Mouse (Mus musculus) erythroblast, embryonic 14.5 days (primary cell): ENCODE results near the gene Pum2. TPM values are rescaled to one million over a fixed set of nuclear protein-coding genes. Genes with fewer than 3 reads are reported as not detected.
"Not testable (repeated sequence)": the region's sequence is repeated elsewhere in the genome, so short reads cannot be mapped to it uniquely, and the experiment has no call there.

Source experiments
- H3K27me3 ChIP-seq: 2 replicates; pipeline ENCODE4 v1.6.1; 2012; ENCODE audit warnings: inconsistent platforms; ENCODE audit not compliant: control insufficient read depth
- H3K36me3 ChIP-seq: 2 replicates; pipeline ENCODE4 v1.6.1; 2012; ENCODE audit warnings: mild to moderate bottlenecking, inconsistent platforms; ENCODE audit not compliant: control insufficient read depth
- H3K4me1 ChIP-seq: 2 replicates; pipeline ENCODE4 v1.6.1; 2012; ENCODE audit warnings: inconsistent platforms; ENCODE audit not compliant: control insufficient read depth
- H3K4me3 ChIP-seq: replicated peaks from 2 replicates; pipeline ENCODE3; 2012; ENCODE audit warnings: moderate library complexity, mild to moderate bottlenecking, inconsistent platforms
- H3K9me3 ChIP-seq: 2 replicates; pipeline ENCODE4 v1.6.1; 2012; ENCODE audit warnings: low read length, inconsistent platforms, mixed read lengths; ENCODE audit not compliant: control insufficient read depth
- GATA1 ChIP-seq: IDR thresholded peaks from 2 replicates; pipeline ENCODE4 v1.6.1; 2012; ENCODE audit warnings: low read length, inconsistent platforms, mixed read lengths
- TAL1 ChIP-seq: IDR thresholded peaks from 3 replicates; pipeline ENCODE4 v1.6.1; 2012; ENCODE audit warnings: low read length, inconsistent platforms, mixed read lengths
- polyA plus RNA-seq: library from polyadenylated mRNA; stranded (reverse); fragments of >175 nt; gene quantifications from 2 replicates; pipeline ENCODE4 v1.2.3, GENCODE M21; 2012

Gene Pum2
- polyA plus RNA-seq, 1 experiment, result 0.59 TPM

DNA sequence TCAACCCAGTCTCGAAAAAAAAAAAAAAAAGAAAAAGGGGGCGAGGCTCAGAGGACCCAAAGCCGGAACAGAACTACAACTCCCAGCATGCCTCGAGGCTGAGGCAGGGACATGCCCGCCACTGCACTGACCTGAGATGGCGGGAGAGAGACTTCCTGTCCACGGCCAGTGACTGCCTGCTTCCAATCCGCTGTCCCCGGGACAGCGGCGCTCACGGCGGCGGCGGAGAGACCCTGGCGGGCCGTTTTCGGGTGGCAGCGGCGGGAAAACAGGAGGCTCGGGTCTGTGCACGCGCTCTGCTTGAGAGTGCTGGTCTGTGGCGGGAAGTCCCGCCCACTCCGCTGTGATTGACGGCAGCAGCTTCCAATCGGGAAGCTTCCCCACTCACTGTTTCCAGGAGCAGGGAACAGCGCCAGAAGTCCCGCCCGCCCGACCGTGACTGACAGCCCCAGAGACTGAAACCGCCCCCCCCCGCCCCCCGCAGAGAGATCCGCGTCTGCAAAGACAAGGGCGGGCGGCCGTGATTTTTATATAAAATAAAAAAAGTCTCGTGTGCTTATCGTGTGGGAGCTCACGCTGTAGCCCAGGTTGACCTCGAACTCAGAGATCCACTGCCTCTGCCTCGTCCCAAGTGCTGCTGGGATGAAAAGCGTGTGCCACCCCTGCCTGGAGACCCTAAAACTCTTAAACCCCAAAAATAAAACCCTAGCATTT is 33.1 kb upstream of the Pum2 start:
- TF ChIP-seq TAL1, result no peak
- TF ChIP-seq GATA1, result no peak
- H3K4me3 ChIP-seq, result peak overlapping the region; percentile 94
- H3K27me3 ChIP-seq, result no peaks in the 10 kb centered on the region
- peaks cover 3% of the 10 kb centered on the region; the same call in 1 of the 2 replicates for H3K9me3 ChIP-seq
- peaks cover 19% of the 10 kb centered on the region for H3K4me1 ChIP-seq
- H3K36me3 ChIP-seq, result peaks cover 3% of the 10 kb centered on the region

DNA sequence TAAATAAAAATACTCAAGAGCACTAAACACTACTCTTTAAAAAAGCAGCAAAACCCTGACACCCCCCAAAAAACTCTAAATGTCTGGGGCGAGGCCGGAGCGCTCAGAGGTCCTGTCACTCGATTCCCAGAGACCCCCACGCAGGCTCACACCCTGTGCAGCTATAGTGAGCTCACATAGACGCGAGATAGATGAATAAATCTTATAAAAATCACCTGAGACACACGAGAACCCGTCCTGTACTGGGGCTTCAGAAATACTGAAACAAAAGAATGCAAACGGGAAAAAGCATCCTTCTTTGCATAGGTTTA is 32.6 kb upstream of the Pum2 start:
- H3K27me3 ChIP-seq, result no peaks in the 10 kb centered on the region
- peak overlapping the region; percentile 94 for H3K4me3 ChIP-seq
- peaks cover 3% of the 10 kb centered on the region for H3K36me3 ChIP-seq
- H3K9me3 ChIP-seq, result peaks cover 3% of the 10 kb centered on the region; the same call in 1 of the 2 replicates
- no peak for TF ChIP-seq TAL1
- no peak for TF ChIP-seq GATA1
- H3K4me1 ChIP-seq, result peaks cover 19% of the 10 kb centered on the region

DNA sequence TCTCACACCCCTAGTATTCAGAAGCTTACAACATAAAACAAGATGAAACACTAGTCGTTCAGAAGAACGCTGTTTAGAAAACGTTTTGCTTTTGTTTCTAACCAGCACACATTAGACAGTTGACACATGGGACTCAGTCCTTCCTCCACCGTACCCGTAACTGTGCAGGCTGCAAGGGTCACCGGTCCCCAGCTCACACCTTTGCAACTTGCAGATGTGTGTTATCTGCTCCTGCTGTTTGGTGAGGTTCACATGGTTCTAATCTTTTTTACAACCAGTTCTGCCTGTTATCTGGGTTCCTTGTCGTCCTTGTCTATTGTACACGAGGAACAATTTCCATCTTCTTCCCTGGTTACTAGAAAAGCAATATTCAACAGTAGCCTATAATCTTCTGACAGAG is 25.7 kb upstream of the Pum2 start:
- peaks cover 13% of the 10 kb centered on the region for H3K4me1 ChIP-seq
- not testable (repeated sequence) for H3K4me3 ChIP-seq

DNA sequence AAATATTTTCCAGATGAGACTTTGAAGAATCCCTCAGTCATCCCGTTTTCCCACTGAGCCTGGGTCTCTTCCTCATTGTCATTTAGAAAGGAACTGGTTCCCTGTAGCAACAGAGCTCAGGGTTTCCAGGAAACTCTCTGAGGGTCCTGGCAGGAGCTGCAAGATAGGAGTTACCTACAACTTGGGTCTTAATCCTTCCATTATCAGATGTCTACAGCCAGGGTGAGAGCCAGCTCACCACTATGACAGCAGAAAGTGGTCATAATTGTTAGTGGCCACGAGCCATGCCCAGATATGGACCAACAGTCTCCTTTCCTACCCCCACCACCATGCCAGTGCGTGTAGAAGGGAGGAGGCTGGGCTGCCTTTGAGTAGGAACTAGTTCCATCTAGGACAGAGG is 23.9 kb upstream of the Pum2 start:
- peaks cover 13% of the 10 kb centered on the region for H3K4me1 ChIP-seq
- H3K36me3 ChIP-seq, H3K27me3 ChIP-seq, H3K9me3 ChIP-seq, H3K4me3 ChIP-seq: not testable (repeated sequence)

More for the DNA sequence above, 25.7 kb upstream of the Pum2 start:
- not testable (repeated sequence) for H3K27me3 ChIP-seq, H3K9me3 ChIP-seq, H3K36me3 ChIP-seq

DNA sequence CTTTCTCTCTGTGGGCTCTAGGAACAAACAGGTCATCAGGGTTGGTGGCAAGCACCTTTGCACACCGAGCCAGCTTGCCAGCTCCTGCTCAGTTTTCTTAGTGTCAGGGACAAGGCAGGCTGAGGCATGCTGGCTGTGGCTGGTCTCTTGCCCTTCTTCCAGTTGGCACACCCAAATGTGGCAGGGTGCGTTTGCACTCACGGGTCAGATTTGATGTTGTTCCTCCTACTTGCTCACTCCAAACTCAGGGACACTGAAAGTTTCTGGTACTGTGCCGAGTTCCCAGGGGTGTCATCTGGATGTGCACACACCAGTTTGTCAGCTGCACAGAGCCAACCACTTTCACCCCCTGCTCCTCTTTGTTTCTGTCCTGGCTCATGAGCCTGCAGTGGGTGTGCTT is 17.3 kb upstream of the Pum2 start:
- TF ChIP-seq TAL1, result no peak
- no peak for TF ChIP-seq GATA1
- Histone ChIP-seq H3K36me3 (no peaks in the 10 kb centered on the region), H3K27me3 (no peaks in the 10 kb centered on the region), H3K4me3 (no peak overlapping the region), H3K4me1 (no peaks in the 10 kb centered on the region), H3K9me3 (no peaks in the 10 kb centered on the region)

DNA sequence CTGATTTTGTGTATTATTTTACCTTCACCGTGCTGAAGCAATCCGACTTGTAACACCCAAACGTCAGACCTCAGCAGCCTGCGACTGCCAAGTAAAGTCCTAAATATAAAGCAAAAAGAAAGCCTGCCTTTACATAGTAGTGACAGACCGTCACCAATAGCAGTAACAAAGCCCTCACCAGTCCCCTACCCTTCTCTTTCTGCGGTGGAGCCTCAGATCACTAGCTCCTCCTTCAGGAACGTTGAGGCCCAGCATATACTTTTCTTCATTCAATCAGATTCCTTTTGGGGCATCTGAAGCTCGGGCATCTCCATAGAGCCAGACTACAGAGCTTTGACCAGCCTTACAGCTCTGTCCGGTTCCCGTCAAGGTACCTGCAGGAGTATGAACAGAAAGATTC is 16.8 kb upstream of the Pum2 start:
- TF ChIP-seq TAL1 (no peak), GATA1 (no peak)
- H3K27me3 ChIP-seq, result no peaks in the 10 kb centered on the region
- no peak overlapping the region for H3K4me3 ChIP-seq
- H3K36me3 ChIP-seq, result no peaks in the 10 kb centered on the region
- H3K4me1 ChIP-seq, result peaks cover under 1% of the 10 kb centered on the region
- no peaks in the 10 kb centered on the region for H3K9me3 ChIP-seq

DNA sequence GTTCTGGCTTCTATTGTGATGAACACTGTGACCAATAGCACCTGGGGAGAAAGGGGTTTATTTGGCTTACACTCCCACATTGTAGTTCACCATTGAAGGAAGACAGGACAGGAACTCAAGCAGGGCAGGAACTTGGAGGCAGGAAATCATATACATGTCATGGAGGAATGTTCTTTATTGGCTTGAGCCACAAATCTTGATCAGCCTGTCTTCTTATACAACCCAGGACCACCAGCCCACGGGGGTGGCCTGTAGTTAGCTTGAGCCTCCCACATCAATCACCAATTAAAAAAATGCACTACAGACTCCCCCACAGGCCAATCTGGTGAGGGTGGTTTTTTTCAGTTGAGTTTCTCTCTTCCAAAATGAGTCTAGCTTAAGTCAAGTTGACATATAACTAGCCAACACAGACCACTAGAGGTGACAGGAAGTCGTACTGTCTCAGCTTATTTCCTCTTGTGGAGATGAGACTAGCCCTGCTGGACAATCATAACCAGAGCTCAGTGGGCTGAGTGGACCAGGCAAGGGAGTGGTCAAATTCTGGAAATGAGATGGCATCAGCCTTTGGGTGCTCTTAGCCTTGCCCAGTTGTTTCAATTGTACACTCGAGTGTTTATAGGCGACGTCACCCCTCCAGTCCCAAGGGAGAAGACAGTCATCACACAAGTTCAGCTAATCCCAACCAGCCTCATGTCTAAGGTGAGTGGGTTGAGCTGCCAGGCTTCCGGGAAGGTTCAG is 16.1 kb upstream of the Pum2 start:
- Histone ChIP-seq H3K4me1 (peaks cover 4% of the 10 kb centered on the region), H3K36me3 (no peaks in the 10 kb centered on the region), H3K27me3 (no peaks in the 10 kb centered on the region), H3K4me3 (no peak overlapping the region), H3K9me3 (no peaks in the 10 kb centered on the region)
- TF ChIP-seq GATA1 (no peak), TAL1 (no peak)

DNA sequence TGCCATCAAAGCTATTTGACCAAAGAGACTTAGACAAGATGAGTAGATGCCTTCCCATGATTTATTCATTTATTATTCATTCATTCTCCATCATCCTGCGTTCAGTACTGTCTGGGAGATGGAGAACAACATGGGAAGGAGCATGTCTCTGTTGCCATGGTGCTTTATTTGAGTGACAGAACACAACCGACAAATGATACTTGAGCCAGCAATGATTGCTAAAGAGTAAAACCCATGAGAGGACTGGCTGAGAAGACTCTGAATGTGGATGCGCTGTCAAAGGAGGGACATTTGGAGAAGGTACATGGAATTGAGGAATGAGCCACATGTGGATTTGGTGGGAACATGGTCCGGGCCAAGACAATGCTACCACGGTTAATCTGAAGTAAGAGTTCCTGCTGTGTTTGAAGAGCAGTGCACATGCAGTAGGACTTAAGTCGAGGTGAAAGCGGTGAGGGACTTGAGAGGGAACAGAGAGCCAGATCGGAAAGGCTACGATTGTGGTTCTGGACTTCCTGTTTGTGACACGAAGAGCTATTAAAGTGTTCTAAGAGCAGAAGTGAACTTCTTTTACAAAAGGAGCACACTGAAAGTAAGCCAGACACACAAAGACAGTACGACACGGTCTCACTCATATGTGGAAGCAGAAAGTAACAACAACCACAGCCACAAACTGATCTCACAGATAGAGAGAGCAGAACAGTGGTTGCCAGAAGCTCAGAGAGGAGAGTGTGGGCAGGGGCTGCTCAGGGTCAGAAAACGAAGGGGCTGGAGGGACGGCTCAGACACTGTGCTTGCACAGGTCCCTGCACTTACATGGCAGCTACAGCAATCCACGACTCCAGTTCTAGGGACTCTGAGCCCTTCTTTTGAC is 14.3 kb upstream of the Pum2 start:
- TF ChIP-seq TAL1 (no peak), GATA1 (no peak)
- no peaks in the 10 kb centered on the region for H3K27me3 ChIP-seq
- H3K9me3 ChIP-seq, result no peaks in the 10 kb centered on the region
- H3K36me3 ChIP-seq, result no peaks in the 10 kb centered on the region
- no peak overlapping the region for H3K4me3 ChIP-seq
- peaks cover 4% of the 10 kb centered on the region for H3K4me1 ChIP-seq

DNA sequence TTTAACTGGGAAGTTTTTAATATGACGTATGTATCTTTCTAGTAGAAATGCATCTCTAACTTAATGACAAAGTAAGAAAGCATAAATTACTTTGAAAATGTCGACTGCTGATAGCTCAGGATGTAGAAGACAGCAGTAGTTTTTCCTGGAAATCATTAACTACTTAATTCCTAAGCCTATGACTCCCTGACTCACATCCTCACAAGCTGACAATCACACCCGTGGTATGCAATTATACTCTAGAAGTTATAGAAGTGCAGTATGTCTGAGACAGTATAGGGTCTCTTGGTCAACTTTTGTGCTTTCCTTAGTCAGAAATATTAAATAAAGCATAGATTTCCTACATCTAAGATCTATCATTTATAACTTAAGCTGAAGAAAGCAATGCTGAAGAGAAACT is 12.2 kb upstream of the Pum2 start:
- no peaks in the 10 kb centered on the region for H3K9me3 ChIP-seq
- H3K4me1 ChIP-seq, result peaks cover 4% of the 10 kb centered on the region
- no peak for TF ChIP-seq TAL1
- TF ChIP-seq GATA1, result no peak

More for the DNA sequence above, 12.2 kb upstream of the Pum2 start:
- Histone ChIP-seq H3K27me3 (no peaks in the 10 kb centered on the region), H3K4me3 (no peak overlapping the region), H3K36me3 (no peaks in the 10 kb centered on the region)
